Mouse (Mus musculus): Measurements from ENCODE around the gene Mrpl53.

- TF ChIP-seq POLR2A (IDR thresholded peaks at IDR 0.05; ENCODE audit: low read depth, low read length) = no peak
- TF ChIP-seq CTCF (IDR thresholded peaks at IDR 0.05; ENCODE audit: extremely low read depth, insufficient read length, insufficient replicate concordance, low read depth, low read length) = no peak
These were observed 16.3 kb upstream of the Mrpl53 start for GRCm38 (mm10) chr6:83092416-83093127.
